Mouse (Mus musculus): ENCODE results near the gene Fosl1. TPM values are rescaled to one million over a fixed set of nuclear protein-coding genes. Genes with fewer than 3 reads are reported as not detected.
"Not testable (repeated sequence)": the region's sequence is repeated elsewhere in the genome, so short reads cannot be mapped to it uniquely, and the experiment has no call there.

Gene Fosl1
- not detected in 2 replicates for polyA plus RNA-seq (2015; fragmentation: Nextera tagmentation; extraction: Ambion mirVana)

DNA sequence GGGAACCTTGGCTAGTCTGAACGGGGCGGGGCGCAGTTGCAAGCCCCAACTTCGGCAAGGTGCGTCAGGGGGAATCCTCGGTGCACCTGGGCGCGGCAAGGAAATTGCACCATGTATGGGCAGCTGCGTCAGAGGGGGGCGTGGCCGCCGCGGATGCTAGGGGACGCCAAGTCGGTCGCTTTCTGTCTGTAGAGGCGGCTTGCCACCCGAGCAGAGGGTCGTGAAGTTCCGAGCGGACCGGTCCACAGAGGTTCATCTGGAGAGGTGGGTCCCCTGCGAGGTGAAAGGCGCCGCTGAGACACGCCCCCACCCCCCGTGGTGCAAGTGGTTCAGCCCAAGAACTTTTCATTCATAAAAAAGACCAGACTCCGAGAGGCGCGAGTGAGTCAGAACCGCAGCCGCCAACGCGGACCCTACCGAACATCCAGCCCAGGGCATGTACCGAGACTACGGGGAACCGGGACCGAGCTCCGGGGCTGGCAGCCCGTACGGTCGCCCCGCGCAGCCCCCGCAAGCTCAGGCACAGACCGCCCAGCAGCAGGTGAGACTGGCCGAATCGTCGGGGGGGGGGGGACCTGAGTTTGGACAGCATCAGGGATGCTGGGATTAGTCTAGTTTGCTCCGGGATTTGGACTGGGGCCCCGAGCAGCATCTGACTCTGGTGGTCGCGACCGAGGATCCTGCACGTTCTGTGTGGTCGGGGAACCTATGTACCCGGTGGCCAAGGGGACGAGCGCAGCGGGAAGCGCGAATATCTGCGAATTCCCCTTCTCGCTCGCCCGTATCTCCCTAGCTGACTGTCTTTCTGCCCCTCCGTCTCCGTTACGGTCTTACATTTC is at the start of gene Fosl1:
Gene Fosl1, plus strand, starts transcription at position 33 of the 839 bp plus-strand sequence.
- peaks cover 45% of the 10 kb centered on the region for H3K27me3 ChIP-seq (ENCODE audit: control insufficient read depth, insufficient read depth, low read depth, low read length)
- H3K4me1 ChIP-seq (ENCODE audit: control insufficient read depth, insufficient read depth, low read length): peaks cover 5% of the 10 kb centered on the region; the same call in 1 of the 2 replicates
- H3K4me2 ChIP-seq (ENCODE audit: low read length): peak within 1 kb of the TSS; percentile 72
- no peaks in the 10 kb centered on the region for H3K36me3 ChIP-seq (ENCODE audit: control insufficient read depth, insufficient read depth, low read length)
- no peaks in the 10 kb centered on the region for H3K9me3 ChIP-seq (replicated peaks; ENCODE audit: control insufficient read depth, low read length, poor library complexity, severe bottlenecking)
- peak within 1 kb of the TSS; percentile 33 for H3K9ac ChIP-seq (ENCODE audit: low read depth, low read length)
- peak within 1 kb of the TSS; percentile 56 for H3K4me3 ChIP-seq (ENCODE audit: low read depth, low read length)
- under 1% methylated on average over 70 of the region's 70 CpGs for WGBS
- H3K27ac ChIP-seq (ENCODE audit: low read length): no peak within 1 kb of the TSS
- peak; percentile 63 for ATAC-seq

DNA sequence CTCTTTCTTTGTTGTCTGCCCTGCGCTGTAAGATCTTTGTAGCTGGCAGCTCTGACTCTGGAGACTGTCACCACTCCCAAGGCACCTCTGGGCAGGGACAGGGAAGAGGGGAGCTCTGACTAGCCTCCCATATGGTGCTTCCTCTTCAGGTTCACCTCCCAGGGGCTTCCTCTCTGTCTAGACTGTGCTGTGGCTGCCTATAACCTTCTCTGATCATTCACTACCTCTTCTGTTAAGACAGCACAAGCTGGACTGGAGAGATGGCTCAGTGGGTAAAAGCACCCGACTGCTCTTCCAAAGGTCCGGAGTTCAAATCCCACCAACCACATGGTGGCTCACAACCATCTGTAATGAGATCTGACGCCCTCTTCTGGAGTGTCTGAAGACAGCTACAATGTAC is 46.3 kb upstream of the Fosl1 start:
- H3K4me1 ChIP-seq (ENCODE audit: control insufficient read depth, insufficient read depth, low read length); H3K9ac ChIP-seq (ENCODE audit: low read depth, low read length); H3K4me2 ChIP-seq (ENCODE audit: low read length); H3K9me3 ChIP-seq (replicated peaks; ENCODE audit: control insufficient read depth, low read length, poor library complexity, severe bottlenecking); H3K27ac ChIP-seq (ENCODE audit: low read length); H3K4me3 ChIP-seq (ENCODE audit: low read depth, low read length); H3K27me3 ChIP-seq (ENCODE audit: control insufficient read depth, insufficient read depth, low read depth, low read length); H3K36me3 ChIP-seq (ENCODE audit: control insufficient read depth, insufficient read depth, low read length); ATAC-seq: not testable (repeated sequence)
- WGBS: 73% methylated on average over 4 of the region's 4 CpGs

DNA sequence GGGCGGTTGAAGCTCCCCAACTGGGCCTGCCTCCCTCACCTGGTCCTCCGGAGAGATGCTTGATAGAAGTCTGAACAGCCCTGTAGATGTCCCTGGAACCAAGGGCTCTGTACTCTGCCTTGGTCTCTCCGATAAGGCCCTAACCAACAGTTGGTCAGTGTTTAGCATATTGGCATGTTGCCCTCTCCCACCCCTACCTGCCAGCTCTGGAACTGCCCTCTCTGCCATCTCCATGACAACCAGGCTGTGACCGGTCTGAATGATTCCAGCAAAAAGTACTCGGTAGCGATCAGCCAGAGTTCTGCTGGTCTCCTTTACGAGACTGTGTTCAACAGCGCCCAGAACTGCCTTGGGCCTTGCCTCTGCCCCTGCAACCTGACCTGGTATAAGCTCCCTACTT is 45.1 kb upstream of the Fosl1 start, which contains the start of gene Tsga10ip:
Gene Tsga10ip, minus strand, starts transcription at position 234 of the 400 bp plus-strand sequence.
- H3K9me3 ChIP-seq (replicated peaks; ENCODE audit: control insufficient read depth, low read length, poor library complexity, severe bottlenecking): no peaks in the 10 kb centered on the region

DNA sequence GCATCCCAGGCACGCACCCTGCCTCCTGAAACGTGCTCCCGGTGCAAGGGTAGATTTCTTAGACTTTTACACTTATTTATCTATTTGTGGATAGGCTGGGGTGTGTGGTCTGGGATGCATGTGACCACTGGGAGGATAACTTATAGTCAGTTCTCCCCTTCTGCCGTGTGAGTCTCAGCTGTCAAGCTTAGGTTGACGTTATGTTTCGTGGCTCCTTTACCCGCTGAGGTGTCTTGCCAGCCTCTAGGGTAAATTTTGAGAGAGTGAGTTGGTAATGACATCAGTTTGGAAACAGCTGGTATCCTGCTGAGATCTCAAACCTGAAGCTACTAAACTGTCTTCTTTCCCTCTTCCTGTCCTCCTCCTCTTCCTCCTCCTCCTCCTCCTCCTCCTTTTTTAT is 41.4 kb upstream of the Fosl1 start:
- peak overlapping the region; percentile 43; the same call in 1 of the 2 replicates for H3K9ac ChIP-seq (ENCODE audit: low read depth, low read length)
- peaks cover 12% of the 10 kb centered on the region for H3K4me1 ChIP-seq (ENCODE audit: control insufficient read depth, insufficient read depth, low read length)
- H3K27ac ChIP-seq (ENCODE audit: low read length): 0 out of 2 replicates have a peak overlapping the region, but pooled peaks have one; percentile 26
- H3K36me3 ChIP-seq (ENCODE audit: control insufficient read depth, insufficient read depth, low read length): no peaks in the 10 kb centered on the region
- peak overlapping the region; percentile 32 for H3K4me3 ChIP-seq (ENCODE audit: low read depth, low read length)
- peak overlapping the region; percentile 52 for H3K4me2 ChIP-seq (ENCODE audit: low read length)
- 27% methylated on average over 7 of the region's 7 CpGs for WGBS
- H3K9me3 ChIP-seq (replicated peaks; ENCODE audit: control insufficient read depth, low read length, poor library complexity, severe bottlenecking): no peaks in the 10 kb centered on the region
- ATAC-seq: no peak
- H3K27me3 ChIP-seq (ENCODE audit: control insufficient read depth, insufficient read depth, low read depth, low read length): no peaks in the 10 kb centered on the region

More for the DNA sequence above, 45.1 kb upstream of the Fosl1 start, which contains the start of gene Tsga10ip:
- WGBS: 74% methylated on average over 8 of the region's 8 CpGs
- ATAC-seq: no peak
- H3K36me3 ChIP-seq (ENCODE audit: control insufficient read depth, insufficient read depth, low read length): no peaks in the 10 kb centered on the region
- 0 out of 2 replicates have a peak within 1 kb of the TSS, but pooled peaks have one; percentile 6 for H3K9ac ChIP-seq (ENCODE audit: low read depth, low read length)
- no peaks in the 10 kb centered on the region for H3K27me3 ChIP-seq (ENCODE audit: control insufficient read depth, insufficient read depth, low read depth, low read length)
- no peak within 1 kb of the TSS for H3K27ac ChIP-seq (ENCODE audit: low read length)
- H3K4me3 ChIP-seq (ENCODE audit: low read depth, low read length): no peak within 1 kb of the TSS
- peaks cover 4% of the 10 kb centered on the region for H3K4me1 ChIP-seq (ENCODE audit: control insufficient read depth, insufficient read depth, low read length)
- no peak within 1 kb of the TSS for H3K4me2 ChIP-seq (ENCODE audit: low read length)

DNA sequence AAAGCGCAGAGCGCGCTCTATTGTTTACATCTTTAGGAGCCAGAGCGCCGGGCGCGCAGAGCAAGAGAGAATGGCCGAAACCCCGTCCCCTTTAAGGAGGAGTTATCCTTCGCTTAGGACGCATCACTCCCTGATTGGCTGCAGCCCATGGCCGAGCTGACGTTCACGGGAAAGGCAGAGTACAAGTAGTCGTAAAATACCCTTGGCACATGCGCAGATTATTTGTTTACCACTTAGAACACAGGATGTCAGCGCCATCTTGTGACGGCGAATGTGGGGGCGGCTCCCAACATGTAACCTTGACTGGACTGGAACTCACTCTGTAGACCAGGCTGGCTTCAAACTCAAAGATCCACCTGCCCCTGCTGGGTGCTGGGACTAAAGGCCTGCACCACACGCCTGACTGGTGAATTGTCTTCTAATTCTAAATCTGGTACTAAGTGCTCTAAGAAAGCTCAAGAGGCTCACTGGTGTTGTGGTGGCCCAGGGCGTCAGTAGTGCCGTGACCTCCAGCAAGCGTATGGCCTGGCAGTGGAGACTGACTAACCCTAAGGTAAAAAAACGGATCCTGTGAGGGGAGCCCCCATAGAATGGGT is 40.7 kb upstream of the Fosl1 start:
- Histone ChIP-seq H3K4me2 (ENCODE audit: low read length) (peak overlapping the region; percentile 60), H3K9ac (ENCODE audit: low read depth, low read length) (peak overlapping the region; percentile 76), H3K27ac (ENCODE audit: low read length) (peak overlapping the region; percentile 81), H3K4me1 (ENCODE audit: control insufficient read depth, insufficient read depth, low read length) (peaks cover 12% of the 10 kb centered on the region), H3K4me3 (ENCODE audit: low read depth, low read length) (peak overlapping the region; percentile 50)
- ATAC-seq: peak; percentile 85
- not testable (repeated sequence) for H3K27me3 ChIP-seq (ENCODE audit: control insufficient read depth, insufficient read depth, low read depth, low read length); H3K9me3 ChIP-seq (replicated peaks; ENCODE audit: control insufficient read depth, low read length, poor library complexity, severe bottlenecking); H3K36me3 ChIP-seq (ENCODE audit: control insufficient read depth, insufficient read depth, low read length)
- 13% methylated on average over 21 of the region's 25 CpGs for WGBS

DNA sequence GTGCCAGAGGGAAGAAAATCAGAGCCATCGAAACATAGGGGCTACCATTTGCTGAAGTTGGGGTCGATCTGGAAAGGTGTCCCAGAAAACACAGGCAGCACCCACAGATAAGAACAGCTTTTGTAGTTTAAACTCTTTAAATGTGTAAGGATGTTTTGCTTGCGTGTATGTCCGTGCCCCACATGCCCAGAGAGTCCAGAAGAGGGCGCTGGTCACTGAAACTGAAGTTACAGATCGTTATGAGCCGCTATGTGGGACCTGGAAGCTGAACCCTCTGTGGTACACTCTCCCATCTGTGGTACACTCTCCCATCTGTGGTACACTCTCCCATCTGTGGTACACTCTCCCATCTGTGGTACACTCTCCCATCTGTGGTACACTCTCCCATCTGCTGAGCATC is 40.2 kb upstream of the Fosl1 start:
- peak overlapping the region; percentile 50 for H3K4me3 ChIP-seq (ENCODE audit: low read depth, low read length)
- peaks cover 12% of the 10 kb centered on the region for H3K4me1 ChIP-seq (ENCODE audit: control insufficient read depth, insufficient read depth, low read length)
- peak overlapping the region; percentile 81 for H3K27ac ChIP-seq (ENCODE audit: low read length)
- ATAC-seq: peak; percentile 72
- H3K9me3 ChIP-seq (replicated peaks; ENCODE audit: control insufficient read depth, low read length, poor library complexity, severe bottlenecking): no peaks in the 10 kb centered on the region
- no peaks in the 10 kb centered on the region for H3K36me3 ChIP-seq (ENCODE audit: control insufficient read depth, insufficient read depth, low read length)
- no peaks in the 10 kb centered on the region for H3K27me3 ChIP-seq (ENCODE audit: control insufficient read depth, insufficient read depth, low read depth, low read length)
- H3K9ac ChIP-seq (ENCODE audit: low read depth, low read length): peak overlapping the region; percentile 76
- peak overlapping the region; percentile 60 for H3K4me2 ChIP-seq (ENCODE audit: low read length)
- WGBS: 17% methylated on average over 7 of the region's 7 CpGs

DNA sequence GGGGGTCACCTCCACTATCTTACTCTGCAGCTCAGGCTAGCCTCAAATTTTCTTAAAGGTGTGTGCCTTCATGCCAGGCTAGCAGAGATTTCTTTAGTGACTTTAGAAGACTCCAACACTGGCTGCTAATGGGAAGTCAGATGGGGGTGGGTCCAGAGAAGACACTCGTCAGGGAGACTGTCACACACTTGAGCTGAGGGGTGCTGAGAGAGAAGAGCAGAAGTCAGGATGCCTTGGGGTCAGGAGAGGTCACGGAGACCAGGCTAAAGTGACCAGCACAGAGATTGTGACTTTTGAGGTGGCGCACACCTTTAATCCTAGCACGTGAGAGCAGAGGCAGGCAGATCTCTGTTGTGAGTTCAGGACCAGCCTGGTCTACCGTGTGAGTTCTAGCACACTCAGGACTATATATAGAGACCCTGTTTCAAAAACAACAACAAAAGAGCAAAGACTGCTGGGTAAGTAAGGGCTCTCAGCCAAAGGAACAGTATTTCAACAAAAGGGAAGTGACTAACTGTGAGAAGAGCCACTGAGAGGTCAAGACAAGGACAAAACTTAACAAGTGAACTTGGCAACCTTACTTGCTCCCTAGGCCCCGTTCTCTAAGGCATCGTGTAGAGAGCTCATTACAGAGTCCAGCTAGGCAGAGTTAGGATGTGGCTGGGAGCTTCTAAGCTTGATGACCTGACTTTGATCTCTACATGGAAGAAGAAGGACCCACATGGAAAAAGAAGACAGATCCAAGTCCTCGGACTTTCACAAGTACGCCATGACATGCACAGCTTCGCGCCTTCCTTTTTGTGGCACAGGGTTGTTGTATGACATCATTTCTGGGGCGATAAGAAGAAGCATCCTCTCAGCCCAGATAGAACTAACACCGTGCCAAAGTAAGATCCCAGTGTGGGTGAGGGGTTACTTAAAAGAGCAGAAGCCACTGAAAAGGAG is 39.0 kb upstream of the Fosl1 start:
- ATAC-seq: no peak
- H3K4me1 ChIP-seq (ENCODE audit: control insufficient read depth, insufficient read depth, low read length): peaks cover 12% of the 10 kb centered on the region
- no peak overlapping the region for H3K4me3 ChIP-seq (ENCODE audit: low read depth, low read length)
- H3K27ac ChIP-seq (ENCODE audit: low read length): no peak overlapping the region
- H3K36me3 ChIP-seq (ENCODE audit: control insufficient read depth, insufficient read depth, low read length): no peaks in the 10 kb centered on the region
- 91% methylated on average over 13 of the region's 13 CpGs for WGBS
- no peaks in the 10 kb centered on the region for H3K27me3 ChIP-seq (ENCODE audit: control insufficient read depth, insufficient read depth, low read depth, low read length)
- H3K4me2 ChIP-seq (ENCODE audit: low read length): peak overlapping the region; percentile 60; the same call in 1 of the 2 replicates
- no peaks in the 10 kb centered on the region for H3K9me3 ChIP-seq (replicated peaks; ENCODE audit: control insufficient read depth, low read length, poor library complexity, severe bottlenecking)
- H3K9ac ChIP-seq (ENCODE audit: low read depth, low read length): no peak overlapping the region

DNA sequence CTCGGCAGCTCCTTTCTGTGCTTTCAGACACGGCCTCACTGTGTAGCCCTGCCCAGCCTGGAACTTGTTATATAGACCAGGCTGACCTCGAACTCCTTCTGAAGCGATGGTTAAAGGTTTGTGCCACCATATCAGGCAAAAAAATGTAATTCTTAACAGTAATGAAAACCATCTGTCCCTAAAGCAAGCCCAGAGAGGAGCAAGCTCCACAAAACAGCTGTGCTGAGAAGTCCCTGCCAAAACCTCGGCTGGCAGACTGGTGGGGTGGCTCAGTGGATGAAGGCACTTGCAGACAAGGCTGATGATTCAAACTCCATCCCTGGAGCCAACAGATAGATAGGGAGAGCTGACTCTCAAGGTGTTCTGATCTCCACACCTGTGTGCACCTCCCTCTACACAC is 38.3 kb upstream of the Fosl1 start:
- Histone ChIP-seq H3K36me3 (ENCODE audit: control insufficient read depth, insufficient read depth, low read length) (no peaks in the 10 kb centered on the region), H3K27me3 (ENCODE audit: control insufficient read depth, insufficient read depth, low read depth, low read length) (no peaks in the 10 kb centered on the region), H3K4me3 (ENCODE audit: low read depth, low read length) (no peak overlapping the region), H3K9me3 (replicated peaks; ENCODE audit: control insufficient read depth, low read length, poor library complexity, severe bottlenecking) (no peaks in the 10 kb centered on the region), H3K4me2 (ENCODE audit: low read length) (no peak overlapping the region), H3K4me1 (ENCODE audit: control insufficient read depth, insufficient read depth, low read length) (peaks cover 12% of the 10 kb centered on the region), H3K27ac (ENCODE audit: low read length) (no peak overlapping the region), H3K9ac (ENCODE audit: low read depth, low read length) (no peak overlapping the region)
- 83% methylated on average over 5 of the region's 5 CpGs for WGBS
- ATAC-seq: no peak
